Mouse (Mus musculus): ENCODE data around the gene Car8.

The Car8 gene

GRCm38 (mm10) chr4:8238560-8239305, at the start of gene Car8:
Car8 (minus strand) TSS chr4:8239041.
- in situ Hi-C loops (cut with MboI, MseI): loop anchor here in 1 of 2 experiments (5.0 kb wide), 1 partner anchor 41 kb away; no protein-coding TSS in a partner anchor

DNA sequence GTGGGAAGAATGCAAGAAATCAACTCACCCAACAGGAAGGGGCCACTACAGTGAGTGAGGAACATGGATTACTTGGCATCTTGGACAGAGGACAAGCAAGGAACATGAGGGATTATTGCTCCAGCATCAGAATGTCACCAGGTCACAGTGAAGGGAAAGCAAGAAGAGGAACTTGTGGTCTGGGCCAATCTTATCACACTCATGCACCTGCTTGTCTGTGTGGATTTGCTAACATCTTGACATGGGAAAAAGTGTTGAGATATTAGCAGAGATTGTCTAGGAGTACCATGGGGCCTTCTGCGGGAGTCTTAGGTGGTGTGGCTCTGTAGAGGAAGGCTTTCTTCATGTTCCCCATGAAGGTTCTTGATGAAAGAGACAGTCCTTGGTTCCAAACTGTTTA, 46.1 kb upstream of the Car8 start:
- in situ Hi-C loops (cut with MboI, MseI): no loop called here

GRCm38 (mm10) chr4:8278159-8278558, 39.3 kb upstream of the Car8 start:
- in situ Hi-C loops (cut with MboI, MseI): loop anchor here in 1 of 2 experiments (5.0 kb wide), 1 partner anchor 69 kb away; no protein-coding TSS in a partner anchor

- in situ Hi-C loops (cut with MboI, MseI): loop anchor here in 1 of 2 experiments (10.0 kb wide), 1 partner anchor 1785 kb away; no protein-coding TSS in a partner anchor
These were observed 11.0 kb upstream of the Car8 start for GRCm38 (mm10) chr4:8249805-8250204.

DNA sequence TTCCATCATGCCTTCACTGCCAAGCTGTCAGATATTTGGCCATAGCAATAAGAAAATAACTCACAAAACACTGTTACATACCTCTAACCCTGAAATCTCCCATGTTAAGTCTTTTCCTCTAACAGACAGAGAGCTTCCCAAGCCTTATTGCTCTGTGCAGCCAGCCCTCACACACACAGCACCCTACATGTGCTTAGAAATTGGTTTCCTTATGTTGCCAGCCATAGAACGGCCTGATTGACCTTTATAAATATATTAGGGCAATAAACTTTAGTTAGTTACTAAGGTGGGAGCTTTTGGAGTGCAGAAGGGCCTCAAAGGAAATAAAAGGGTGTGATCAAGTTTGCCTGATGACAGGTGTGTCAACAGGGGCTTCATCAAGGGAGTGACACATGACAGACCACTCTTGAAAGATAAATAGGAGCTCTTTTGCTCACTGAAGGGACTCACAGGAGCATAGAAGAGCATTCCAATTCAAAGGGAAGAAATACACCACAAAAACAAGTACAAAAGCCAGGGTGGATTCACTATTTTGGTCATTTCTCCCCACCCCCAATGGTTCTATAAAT, 6.7 kb upstream of the Car8 start:
- in situ Hi-C loops (cut with MboI, MseI): no loop called here

GRCm38 (mm10) chr4:8245062-8245461, 6.2 kb upstream of the Car8 start:
- in situ Hi-C loops (cut with MboI, MseI): no loop called here

DNA sequence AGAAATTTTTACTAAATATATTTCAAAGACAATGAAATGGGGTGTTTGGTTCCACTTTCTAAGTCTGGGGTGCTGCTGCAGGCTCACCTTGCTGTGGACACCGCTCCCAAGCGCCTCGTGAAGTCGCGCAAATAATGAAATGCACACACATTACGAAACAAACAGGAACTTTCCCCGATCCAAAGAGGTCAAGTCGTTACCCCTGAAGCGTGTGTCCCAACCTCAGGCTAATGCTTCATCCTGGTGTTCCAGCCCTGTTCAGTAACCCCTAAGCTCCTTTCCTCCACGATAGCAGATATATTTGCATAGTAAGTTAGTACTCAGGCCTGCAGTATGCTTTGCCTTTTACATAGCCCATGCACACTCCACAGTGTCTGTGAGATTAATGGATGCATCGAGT, 858 bp upstream of the Car8 start:
- in situ Hi-C loops (cut with MboI, MseI): loop anchor here in 1 of 2 experiments (5.0 kb wide), 1 partner anchor 42 kb away; no protein-coding TSS in a partner anchor

DNA sequence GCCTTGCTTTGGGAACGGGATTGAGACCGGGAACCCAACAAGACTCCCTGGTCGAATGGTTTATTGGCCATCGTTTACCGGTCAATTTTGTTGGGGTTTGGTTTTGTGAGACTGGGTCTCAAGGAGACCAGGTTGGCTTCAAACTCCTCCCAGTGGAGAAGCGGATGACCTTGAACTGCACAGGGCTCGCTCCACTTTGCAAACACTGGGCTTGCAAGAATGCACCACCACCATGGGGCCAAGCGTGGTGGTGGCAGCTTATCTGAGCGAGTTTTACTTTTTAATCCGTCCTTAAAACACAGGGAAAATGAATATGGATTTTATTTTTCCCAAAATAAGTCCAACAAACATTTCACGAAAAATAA, 447 bp upstream of the Car8 start:
- in situ Hi-C loops (cut with MboI, MseI): loop anchor here in 1 of 2 experiments (5.0 kb wide), 1 partner anchor 42 kb away; no protein-coding TSS in a partner anchor

- in situ Hi-C loops (cut with MboI, MseI): no loop called here
These were observed 6.3 kb downstream of the Car8 start for GRCm38 (mm10) chr4:8232393-8233111.

- in situ Hi-C loops (cut with MboI, MseI): no loop called here
These were observed 7.5 kb downstream of the Car8 start for GRCm38 (mm10) chr4:8231291-8231871.

- in situ Hi-C loops (cut with MboI, MseI): no loop called here
These were observed 9.1 kb downstream of the Car8 start for GRCm38 (mm10) chr4:8229661-8230298.

DNA sequence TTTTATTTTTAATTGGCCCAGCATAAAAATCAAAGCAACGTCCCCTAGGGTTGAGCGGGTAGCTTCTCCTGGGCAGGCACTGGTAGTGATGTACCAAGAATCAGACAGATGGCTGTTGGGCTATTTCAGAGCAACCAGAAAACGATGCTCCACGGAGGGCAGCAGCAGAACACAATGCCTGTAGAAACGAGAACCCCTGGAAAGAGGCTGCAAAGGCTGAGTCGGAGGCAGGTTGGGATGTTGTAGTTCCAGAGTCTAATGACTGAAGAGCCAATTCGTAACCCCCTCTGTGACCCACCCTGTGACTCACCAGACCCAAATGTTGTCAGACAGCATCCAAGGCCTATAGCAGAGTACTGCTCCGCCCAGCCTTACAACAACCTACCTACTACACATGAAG, 19.9 kb downstream of the Car8 start:
- in situ Hi-C loops (cut with MboI, MseI): loop anchor here in 1 of 2 experiments (10.0 kb wide), 1 partner anchor 576 kb away; no protein-coding TSS in a partner anchor

GRCm38 (mm10) chr4:8218004-8218403, 20.8 kb downstream of the Car8 start:
- in situ Hi-C loops (cut with MboI, MseI): loop anchor here in 1 of 2 experiments (10.0 kb wide), 1 partner anchor 577 kb away; no protein-coding TSS in a partner anchor

DNA sequence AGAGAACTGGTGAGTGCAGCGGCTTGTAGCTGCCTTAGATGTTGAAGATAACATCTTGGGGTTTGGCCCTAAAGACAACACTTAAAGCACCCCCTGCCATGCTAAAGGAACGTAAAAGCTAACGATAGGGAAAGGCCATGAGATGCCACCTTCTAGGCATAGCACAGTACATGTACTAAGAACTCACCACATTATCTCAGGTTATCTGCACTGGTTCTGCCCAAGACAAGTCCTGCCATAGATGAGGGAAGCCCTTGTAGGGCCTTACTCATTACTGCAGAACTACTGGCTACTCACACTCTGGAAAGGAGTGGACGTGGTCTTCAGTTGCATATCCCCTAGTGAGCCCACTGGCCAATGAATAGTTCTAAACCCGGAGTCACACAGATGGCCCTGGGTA, 21.6 kb downstream of the Car8 start:
- in situ Hi-C loops (cut with MboI, MseI): loop anchor here in 1 of 2 experiments (10.0 kb wide), 1 partner anchor 578 kb away; no protein-coding TSS in a partner anchor

- in situ Hi-C loops (cut with MboI, MseI): loop anchor here in 1 of 2 experiments (10.0 kb wide), 1 partner anchor 578 kb away; no protein-coding TSS in a partner anchor
These were observed 22.3 kb downstream of the Car8 start for GRCm38 (mm10) chr4:8216551-8216950.

GRCm38 (mm10) chr4:8213661-8214060, 25.2 kb downstream of the Car8 start:
- in situ Hi-C loops (cut with MboI, MseI): loop anchor here in 1 of 2 experiments (10.0 kb wide), 1 partner anchor 581 kb away; no protein-coding TSS in a partner anchor

DNA sequence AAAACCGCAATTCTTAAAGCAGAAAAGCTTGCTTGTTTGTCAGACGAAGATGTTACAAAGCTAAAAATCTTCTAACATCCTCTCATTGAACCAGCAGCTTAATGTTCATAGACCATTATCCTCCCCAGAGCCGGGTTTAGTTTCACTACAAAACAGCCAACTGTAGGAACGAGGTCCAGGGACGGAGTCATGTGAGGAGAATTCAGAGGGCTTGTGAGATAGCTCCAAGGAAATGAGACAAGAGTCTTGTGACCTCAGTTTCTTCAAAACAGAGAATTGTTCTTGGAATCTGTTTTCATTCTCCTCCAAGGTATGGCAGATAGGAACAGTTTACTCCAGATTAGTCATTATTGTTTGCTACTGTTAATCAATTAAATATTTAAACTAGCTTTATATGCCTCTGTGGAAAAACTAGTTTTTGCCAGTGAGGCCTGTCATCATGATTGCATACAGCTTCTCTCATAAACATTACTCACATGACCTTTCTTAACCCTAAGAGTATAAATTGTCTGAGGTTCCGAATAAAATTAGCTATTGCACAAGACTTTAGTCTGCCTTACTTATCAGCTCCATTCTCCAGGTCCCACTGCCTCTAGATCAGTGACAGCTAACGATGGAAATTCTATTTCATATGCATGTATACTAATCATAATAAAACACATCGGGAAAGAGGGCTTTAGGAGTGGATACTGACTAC, 25.8 kb downstream of the Car8 start:
- in situ Hi-C loops (cut with MboI, MseI): loop anchor here in 1 of 2 experiments (10.0 kb wide), 1 partner anchor 582 kb away; no protein-coding TSS in a partner anchor

DNA sequence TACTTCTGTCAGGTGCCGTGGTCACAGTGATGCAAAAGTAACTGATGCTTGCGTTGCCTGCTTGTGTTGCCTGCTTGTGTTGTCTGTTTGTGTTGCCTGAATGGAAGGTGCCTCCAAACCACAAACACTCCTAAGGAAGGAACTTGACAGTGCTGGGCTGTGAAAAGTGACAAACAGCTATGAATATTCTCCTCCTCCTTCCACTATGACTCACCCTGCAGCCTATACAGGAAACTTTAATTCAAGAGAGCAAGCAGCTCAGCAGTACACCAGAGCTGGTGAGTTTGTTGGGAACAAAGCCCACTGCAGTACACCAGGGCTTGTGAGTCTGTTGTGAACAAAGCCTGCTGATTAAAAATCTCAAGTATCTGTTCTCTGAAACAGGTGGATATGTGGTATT, 28.4 kb downstream of the Car8 start:
- in situ Hi-C loops (cut with MboI, MseI): loop anchor here in 1 of 2 experiments (10.0 kb wide), 1 partner anchor 584 kb away; no protein-coding TSS in a partner anchor

DNA sequence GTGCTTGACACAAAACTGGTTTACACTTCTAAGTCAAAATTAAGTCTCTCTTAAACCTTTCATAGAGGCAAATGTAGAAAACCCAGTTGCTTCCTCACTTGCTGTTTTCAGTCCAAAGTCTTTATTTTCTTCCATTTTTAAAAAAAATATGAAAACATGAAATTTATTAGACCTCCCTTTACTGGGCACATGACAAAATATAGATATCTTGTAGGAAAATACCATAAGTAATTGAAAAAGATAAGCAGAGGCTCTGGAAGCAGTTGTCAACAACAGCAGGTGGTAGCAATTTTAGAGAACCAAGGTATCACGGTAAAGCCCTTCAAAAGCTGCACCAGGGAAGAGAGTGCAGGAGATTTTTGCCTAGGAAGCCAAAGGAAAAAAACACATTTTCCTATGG, 30.9 kb downstream of the Car8 start:
- in situ Hi-C loops (cut with MboI, MseI): no loop called here

- in situ Hi-C loops (cut with MboI, MseI): no loop called here
These were observed 31.8 kb downstream of the Car8 start for GRCm38 (mm10) chr4:8206918-8207573.
